Mouse (Mus musculus) hindbrain, embryonic 13.5 days (tissue): Measurements from ENCODE around the gene Pgd. TPM values are rescaled to one million over a fixed set of nuclear protein-coding genes. Genes with fewer than 3 reads are reported as not detected.

Experiments used
- ATAC-seq: fragments of 200-750 bp; cut with Nextera tagmentation; 2 replicates; pipeline ENCODE4 v1.8.0; 2017; ENCODE audit warnings: moderate TSS enrichment; ENCODE audit not compliant: low FRiP score
- H3K27ac ChIP-seq: fragments of 300-500 bp; sonication (generic); 2 replicates; pipeline ENCODE4 v1.5.1; 2015; ENCODE audit warnings: inconsistent platforms, mild to moderate bottlenecking, moderate library complexity
- H3K27me3 ChIP-seq: fragments of 300-500 bp; sonication (generic); 2 replicates; pipeline ENCODE4 v1.6.1; 2015; ENCODE audit warnings: mild to moderate bottlenecking, inconsistent platforms
- H3K36me3 ChIP-seq: fragments of 300-500 bp; sonication (generic); 2 replicates; pipeline ENCODE4 v1.6.1; 2015; ENCODE audit warnings: mild to moderate bottlenecking, inconsistent platforms
- H3K4me1 ChIP-seq: fragments of 300-500 bp; sonication (generic); replicated peaks from 2 replicates; pipeline ENCODE4 v1.6.1; 2015; ENCODE audit warnings: inconsistent platforms
- H3K4me2 ChIP-seq: fragments of 300-500 bp; sonication (generic); 2 replicates; pipeline ENCODE4 v1.6.1; 2015; ENCODE audit warnings: inconsistent platforms, mild to moderate bottlenecking, moderate library complexity
- H3K4me3 ChIP-seq: fragments of 300-500 bp; sonication (generic); 2 replicates; pipeline ENCODE4 v1.5.1; 2015; ENCODE audit warnings: mild to moderate bottlenecking, inconsistent platforms
- H3K9ac ChIP-seq: fragments of 300-500 bp; sonication (generic); 2 replicates; pipeline ENCODE4 v1.6.1; 2015; ENCODE audit warnings: mild to moderate bottlenecking, inconsistent platforms
- H3K9me3 ChIP-seq: fragments of 300-500 bp; sonication (generic); 2 replicates; pipeline ENCODE4 v1.6.1; 2016; ENCODE audit warnings: inconsistent platforms
- whole genome bisulfite sequencing: fragments of 180-500 bp; shearing (Covaris S2); methylation state at CpG from one replicate; pipeline ENCODE4 v1.1.7; 2015; 5-methylcytosine and 5-hydroxymethylcytosine counted together
- polyA plus RNA-seq: library from polyadenylated mRNA; unstranded; fragments of >200 nt; fragmentation: Nextera tagmentation; extraction: Ambion mirVana; gene quantifications from 2 replicates; pipeline ENCODE4 v1.2.1, GENCODE M21; 2015

Gene Pgd
- polyA plus RNA-seq, 1 experiment from 2014 or later: 111 TPM

DNA sequence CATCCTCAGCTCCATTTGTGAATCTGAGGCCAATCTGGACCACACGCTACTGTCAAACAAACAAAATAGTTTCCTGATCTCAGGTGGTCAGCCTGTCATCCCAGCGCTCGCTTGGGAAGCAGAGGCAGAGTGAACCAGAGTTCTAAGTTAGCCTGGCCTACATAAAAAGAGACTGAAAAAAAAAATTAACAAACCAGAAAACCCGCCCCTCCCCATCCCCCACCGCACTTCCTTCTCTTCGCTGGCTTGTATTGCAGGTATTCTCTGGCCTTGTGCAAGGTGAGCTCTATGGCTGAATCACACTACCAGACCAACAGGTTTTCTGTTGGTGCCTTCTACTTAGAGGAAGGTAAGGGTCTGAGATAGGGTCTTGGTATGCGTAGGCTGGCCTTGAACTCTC, 19.0 kb downstream of the Pgd start:
- no peak for ATAC-seq
- Histone ChIP-seq H3K27me3 (no peaks in the 10 kb centered on the region), H3K9ac (no peak overlapping the region), H3K4me2 (no peak overlapping the region), H3K4me1 (peaks cover 10% of the 10 kb centered on the region; the same call in 1 of the 2 replicates), H3K9me3 (no peaks in the 10 kb centered on the region), H3K36me3 (peaks cover 37% of the 10 kb centered on the region), H3K4me3 (no peak overlapping the region), H3K27ac (no peak overlapping the region)
- WGBS: 84% methylated on average over 7 of the region's 7 CpGs

DNA sequence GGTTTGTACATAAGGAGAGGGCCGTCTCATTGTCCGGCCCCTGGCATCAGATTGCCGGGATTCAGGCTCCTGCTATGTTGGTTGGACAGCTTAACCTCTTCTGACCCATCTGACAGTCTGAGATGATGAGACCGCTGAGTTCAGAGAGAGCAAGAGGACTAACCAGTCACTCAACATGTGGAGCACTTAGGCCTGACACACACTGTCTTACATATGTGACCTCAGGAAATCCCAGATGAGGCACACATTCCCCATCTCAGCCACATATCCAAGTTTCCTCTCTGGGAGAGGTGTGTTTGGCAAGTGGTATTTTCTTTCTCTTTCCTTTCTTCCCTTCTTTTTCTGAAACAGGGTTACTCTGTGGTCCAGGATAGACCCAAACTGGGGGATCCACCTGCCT, 21.4 kb downstream of the Pgd start:
- Histone ChIP-seq H3K4me1 (peaks cover 10% of the 10 kb centered on the region; the same call in 1 of the 2 replicates), H3K4me3 (no peak overlapping the region), H3K36me3 (peaks cover 13% of the 10 kb centered on the region), H3K4me2 (no peak overlapping the region), H3K27ac (no peak overlapping the region), H3K27me3 (no peaks in the 10 kb centered on the region), H3K9ac (no peak overlapping the region), H3K9me3 (no peaks in the 10 kb centered on the region)
- WGBS: 84% methylated on average over 4 of the region's 4 CpGs
- 0 out of 2 replicates have a peak, but pooled peaks have one; percentile 27 for ATAC-seq

GRCm38 (mm10) chr4:149144459-149144858, 22.1 kb downstream of the Pgd start:
- H3K9ac ChIP-seq: no peak overlapping the region
- peak overlapping the region; percentile 71 for H3K27ac ChIP-seq
- peak; percentile 78 for ATAC-seq
- H3K36me3 ChIP-seq: peaks cover 6% of the 10 kb centered on the region
- WGBS: 4% methylated on average over 3 of the region's 3 CpGs
- H3K4me2 ChIP-seq: no peak overlapping the region
- no peaks in the 10 kb centered on the region for H3K9me3 ChIP-seq
- no peak overlapping the region for H3K4me3 ChIP-seq
- H3K4me1 ChIP-seq: peaks cover 10% of the 10 kb centered on the region; the same call in 1 of the 2 replicates
- no peaks in the 10 kb centered on the region for H3K27me3 ChIP-seq

DNA sequence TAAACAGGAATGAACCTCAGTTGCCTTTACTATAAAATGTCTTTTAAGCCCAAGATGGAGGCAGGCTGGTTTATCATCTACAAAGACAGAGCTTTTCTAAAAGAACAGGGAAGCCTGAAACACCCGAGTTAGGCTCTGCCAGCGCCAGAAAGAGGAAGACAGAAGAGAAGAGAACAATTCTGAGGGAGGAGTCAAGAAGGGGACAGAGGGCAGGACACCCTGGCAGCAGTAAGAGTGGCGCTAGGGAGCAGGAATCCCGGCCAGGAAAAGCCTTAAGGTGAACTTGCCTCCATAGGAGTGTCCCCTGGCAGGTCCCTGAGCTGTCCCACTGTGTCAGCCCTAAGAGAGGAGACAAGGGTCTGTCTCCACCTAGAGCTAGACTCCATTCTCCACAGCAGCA, 23.0 kb downstream of the Pgd start:
- H3K9ac ChIP-seq: no peak overlapping the region
- H3K36me3 ChIP-seq: no peaks in the 10 kb centered on the region
- H3K9me3 ChIP-seq: no peaks in the 10 kb centered on the region
- H3K4me2 ChIP-seq: no peak overlapping the region
- H3K27me3 ChIP-seq: no peaks in the 10 kb centered on the region
- WGBS: 23% methylated on average over 4 of the region's 4 CpGs
- no peak overlapping the region for H3K27ac ChIP-seq
- H3K4me3 ChIP-seq: no peak overlapping the region
- ATAC-seq: no peak
- peaks cover 10% of the 10 kb centered on the region; the same call in 1 of the 2 replicates for H3K4me1 ChIP-seq

GRCm38 (mm10) chr4:149138515-149138914, 28.1 kb downstream of the Pgd start:
- H3K4me3 ChIP-seq: no peak overlapping the region
- peaks cover 9% of the 10 kb centered on the region for H3K4me1 ChIP-seq
- H3K36me3 ChIP-seq: no peaks in the 10 kb centered on the region
- WGBS: 87% methylated on average over 8 of the region's 8 CpGs
- H3K4me2 ChIP-seq: no peak overlapping the region
- no peak for ATAC-seq
- H3K27me3 ChIP-seq: no peaks in the 10 kb centered on the region
- H3K9me3 ChIP-seq: no peaks in the 10 kb centered on the region
- no peak overlapping the region for H3K27ac ChIP-seq
- no peak overlapping the region for H3K9ac ChIP-seq

GRCm38 (mm10) chr4:149136982-149137770, 29.4 kb downstream of the Pgd start, which contains the start of gene Cenps:
TSS of gene Cenps (minus strand) at chr4:149137629.
- Histone ChIP-seq H3K27ac (peak within 1 kb of the TSS; percentile 83), H3K9ac (peak within 1 kb of the TSS; percentile 82), H3K4me1 (peaks cover 9% of the 10 kb centered on the region), H3K27me3 (no peaks in the 10 kb centered on the region), H3K36me3 (no peaks in the 10 kb centered on the region), H3K4me2 (peak within 1 kb of the TSS; percentile 64), H3K9me3 (no peaks in the 10 kb centered on the region), H3K4me3 (peak within 1 kb of the TSS; percentile 63)
- 2% methylated on average over 68 of the region's 68 CpGs for WGBS
- ATAC-seq: peak; percentile 92

GRCm38 (mm10) chr4:149136116-149136850, 30.3 kb downstream of the Pgd start:
- ATAC-seq: no peak
- Histone ChIP-seq H3K4me2 (peak overlapping the region; percentile 64), H3K4me3 (peak overlapping the region; percentile 63), H3K4me1 (peaks cover 9% of the 10 kb centered on the region), H3K9ac (peak overlapping the region; percentile 82), H3K27me3 (no peaks in the 10 kb centered on the region), H3K9me3 (no peaks in the 10 kb centered on the region), H3K36me3 (0 out of 2 replicates have a peak, but pooled peaks cover 4% of the 10 kb centered on the region), H3K27ac (no peak overlapping the region)
- WGBS: 69% methylated on average over 18 of the region's 18 CpGs

- ATAC-seq: no peak
- Histone ChIP-seq H3K4me1 (peaks cover 9% of the 10 kb centered on the region), H3K36me3 (peaks cover 26% of the 10 kb centered on the region), H3K4me2 (no peak overlapping the region), H3K4me3 (no peak overlapping the region), H3K9me3 (no peaks in the 10 kb centered on the region), H3K9ac (no peak overlapping the region), H3K27me3 (no peaks in the 10 kb centered on the region), H3K27ac (no peak overlapping the region)
- WGBS: 86% methylated on average over 5 of the region's 5 CpGs
These were observed 33.2 kb downstream of the Pgd start for GRCm38 (mm10) chr4:149133395-149133794.

DNA sequence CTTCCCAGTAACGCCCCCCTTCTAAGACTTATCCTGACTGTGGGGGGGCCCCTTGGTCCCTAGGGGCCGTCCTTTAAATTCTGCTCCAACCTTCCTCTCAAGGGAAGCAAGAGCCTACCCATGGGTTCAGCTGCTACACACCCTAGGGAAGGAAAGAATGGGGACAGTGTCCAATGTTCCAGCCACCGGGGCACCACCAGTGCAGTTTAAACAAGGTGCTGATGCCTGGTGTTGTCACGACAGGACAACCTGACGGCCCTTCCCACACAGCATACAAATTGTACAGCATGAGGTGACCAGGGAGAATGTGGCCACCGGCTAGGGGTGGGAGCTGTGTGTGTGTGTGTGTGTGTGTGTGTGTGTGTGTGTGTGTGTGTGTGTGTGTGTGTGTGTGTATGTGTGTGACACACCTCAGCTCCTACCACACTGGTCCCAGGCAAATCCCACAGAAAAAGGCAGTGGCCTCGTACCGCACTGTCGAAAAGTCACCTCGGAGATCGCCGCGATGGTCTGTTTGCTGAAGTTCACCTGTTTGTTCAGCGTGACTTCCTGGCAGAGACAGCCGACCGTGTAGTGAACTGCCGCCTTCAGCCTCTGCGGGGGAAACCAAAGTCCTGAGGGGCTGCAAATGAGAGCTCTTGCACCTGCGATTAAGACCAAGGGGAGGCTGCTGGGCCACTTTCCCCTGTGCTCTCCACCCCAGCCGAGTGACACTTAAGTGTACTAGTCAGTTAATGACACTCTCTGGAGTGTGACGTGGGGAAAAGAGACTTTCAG, 34.6 kb downstream of the Pgd start:
- 90% methylated on average over 21 of the region's 21 CpGs for WGBS
- H3K9ac ChIP-seq: no peak overlapping the region
- H3K27ac ChIP-seq: no peak overlapping the region
- no peak overlapping the region for H3K4me2 ChIP-seq
- H3K36me3 ChIP-seq: peaks cover 37% of the 10 kb centered on the region
- no peaks in the 10 kb centered on the region for H3K27me3 ChIP-seq
- H3K9me3 ChIP-seq: no peaks in the 10 kb centered on the region
- no peak overlapping the region for H3K4me3 ChIP-seq
- H3K4me1 ChIP-seq: peaks cover 9% of the 10 kb centered on the region
- ATAC-seq: no peak

DNA sequence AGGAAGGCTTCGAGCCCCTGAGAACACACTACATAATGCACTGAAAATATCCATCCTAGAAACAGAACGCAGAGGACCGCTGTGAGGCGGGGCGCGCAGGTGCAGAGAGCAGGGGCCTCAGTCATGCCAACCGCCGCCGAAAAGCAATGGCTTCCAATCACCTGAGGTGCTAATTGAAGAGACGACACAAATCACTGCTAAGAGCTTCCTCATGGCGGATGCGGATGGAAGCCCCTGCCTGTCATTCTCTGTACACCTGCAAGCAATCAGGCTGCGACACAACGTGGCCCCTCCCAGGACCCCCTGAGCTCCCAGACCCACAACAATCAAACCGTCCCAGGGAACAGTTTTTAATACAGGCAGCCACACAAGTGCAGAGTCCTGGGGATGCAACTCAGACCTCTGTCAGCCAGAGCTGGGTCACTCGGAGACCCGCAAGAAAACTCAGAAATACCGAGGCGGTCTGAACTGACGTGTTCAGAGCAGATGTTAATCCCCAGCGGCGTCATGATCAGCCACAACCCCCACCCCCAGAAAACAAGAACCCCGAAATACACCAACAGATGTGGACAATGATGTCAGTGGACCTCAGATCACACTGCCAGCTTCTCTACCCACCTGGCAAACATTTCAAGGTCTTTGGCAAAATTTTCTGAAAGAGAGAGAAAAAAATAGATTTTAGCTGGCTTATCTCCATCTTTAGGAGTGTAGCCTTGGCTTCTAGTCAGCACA, 35.4 kb downstream of the Pgd start:
- WGBS: 89% methylated on average over 23 of the region's 23 CpGs
- H3K4me1 ChIP-seq: peaks cover under 1% of the 10 kb centered on the region; the same call in 1 of the 2 replicates
- no peak overlapping the region for H3K9ac ChIP-seq
- H3K27ac ChIP-seq: no peak overlapping the region
- no peak overlapping the region for H3K4me2 ChIP-seq
- no peak overlapping the region for H3K4me3 ChIP-seq
- no peak for ATAC-seq
- no peaks in the 10 kb centered on the region for H3K9me3 ChIP-seq
- no peaks in the 10 kb centered on the region for H3K27me3 ChIP-seq
- peaks cover 37% of the 10 kb centered on the region for H3K36me3 ChIP-seq

GRCm38 (mm10) chr4:149128467-149128866, 38.1 kb downstream of the Pgd start:
- no peak overlapping the region for H3K4me2 ChIP-seq
- no peaks in the 10 kb centered on the region for H3K27me3 ChIP-seq
- 83% methylated on average over 18 of the region's 18 CpGs for WGBS
- H3K9ac ChIP-seq: no peak overlapping the region
- 0 out of 2 replicates have a peak, but pooled peaks cover 3% of the 10 kb centered on the region for H3K4me1 ChIP-seq
- no peak overlapping the region for H3K4me3 ChIP-seq
- no peak overlapping the region for H3K27ac ChIP-seq
- ATAC-seq: no peak
- no peaks in the 10 kb centered on the region for H3K9me3 ChIP-seq
- H3K36me3 ChIP-seq: peaks cover 40% of the 10 kb centered on the region
